Mouse (Mus musculus) brain, embryonic 14.5 days (tissue): Measurements from ENCODE around the gene Hoxc4.

Experiments used
- CTCF ChIP-seq: fragments of 200-500 bp; IDR thresholded peaks from 2 replicates; pipeline ENCODE4 v1.5.1; 2012; ENCODE audit warnings: inconsistent platforms, mild to moderate bottlenecking, moderate library complexity, borderline replicate concordance; ENCODE audit not compliant: insufficient read depth, insufficient read length; ENCODE audit errors: extremely low read depth
- POLR2A ChIP-seq: fragments of 200-500 bp; IDR thresholded peaks from 2 replicates; pipeline ENCODE4 v1.6.1; 2012; ENCODE audit warnings: mild to moderate bottlenecking, inconsistent platforms, borderline replicate concordance; ENCODE audit not compliant: poor library complexity, insufficient read depth, insufficient read length, severe bottlenecking; ENCODE audit errors: extremely low read depth

GRCm38 (mm10) chr15:103009265-103010111 is 9.2 kb upstream of the Hoxc4 start:
- no peak for TF ChIP-seq CTCF
- TF ChIP-seq POLR2A = no peak
